Mouse (Mus musculus) ovary, postnatal 14 days (tissue): Measurements from ENCODE around the gene March6.

Source experiments
- DNase-seq: peaks from one replicate; pipeline ENCODE4 v3.0.0; 2022; ENCODE audit warnings: low spot score

Gene March6

GRCm38 (mm10) chr15:31542013-31542958 lies 11.4 kb upstream of the March6 start:
- no peak for DNase-seq

GRCm38 (mm10) chr15:31540513-31540802 lies 9.6 kb upstream of the March6 start:
- no peak for DNase-seq

GRCm38 (mm10) chr15:31539643-31540512 lies 9.0 kb upstream of the March6 start:
- DNase-seq: no peak

GRCm38 (mm10) chr15:31538346-31538745 lies 7.5 kb upstream of the March6 start:
- DNase-seq: no peak

DNA sequence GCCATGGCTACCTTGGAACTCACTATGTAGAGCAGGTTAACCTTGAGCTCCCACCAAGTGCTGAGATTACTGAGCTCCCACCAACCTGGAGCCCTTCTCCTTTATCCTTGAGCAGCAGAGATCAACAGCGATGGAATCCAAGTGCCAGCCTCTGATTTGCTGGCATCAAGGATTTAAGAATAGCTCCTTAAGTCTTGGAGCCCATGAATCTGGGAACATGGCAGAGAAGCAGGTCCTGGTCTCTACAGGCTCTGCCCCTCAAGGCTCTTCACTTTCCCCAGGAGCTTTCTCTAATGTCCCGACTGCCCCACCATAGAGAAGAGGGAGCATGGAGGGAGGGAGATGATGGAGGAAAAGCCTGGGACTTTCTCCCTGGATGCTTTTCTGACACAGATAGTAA lies 6.9 kb upstream of the March6 start:
- DNase-seq: no peak

GRCm38 (mm10) chr15:31536051-31536737 lies 5.3 kb upstream of the March6 start:
- DNase-seq: no peak

DNA sequence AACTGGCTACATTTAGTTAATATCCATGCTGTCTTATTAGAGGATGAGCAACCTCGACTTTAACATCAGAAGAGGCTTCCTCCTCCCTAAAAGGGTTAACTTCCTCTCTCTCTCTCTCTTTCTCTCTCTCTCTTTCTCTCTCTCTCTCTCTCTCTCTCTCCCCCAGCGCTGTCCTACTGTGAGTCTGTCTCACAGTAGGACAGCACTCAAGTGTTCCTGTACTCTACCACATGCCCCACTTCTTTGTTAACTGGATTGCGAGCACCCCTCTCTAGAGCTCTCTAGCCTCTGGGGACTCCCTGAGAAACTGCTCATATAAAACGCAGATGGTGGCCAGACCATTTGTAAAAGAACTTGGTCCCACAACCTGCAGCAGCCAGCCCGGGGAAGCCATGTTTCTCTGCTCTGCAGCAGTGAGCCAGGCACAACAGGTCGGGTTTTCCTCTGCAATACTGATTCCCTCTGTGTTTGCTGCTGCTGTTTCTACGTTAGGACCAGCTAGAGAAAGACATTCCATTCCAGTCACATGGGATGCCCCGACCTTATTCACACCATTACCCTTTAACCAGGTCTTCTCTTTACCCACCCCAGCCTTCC lies 4.5 kb upstream of the March6 start:
- DNase-seq: no peak

DNA sequence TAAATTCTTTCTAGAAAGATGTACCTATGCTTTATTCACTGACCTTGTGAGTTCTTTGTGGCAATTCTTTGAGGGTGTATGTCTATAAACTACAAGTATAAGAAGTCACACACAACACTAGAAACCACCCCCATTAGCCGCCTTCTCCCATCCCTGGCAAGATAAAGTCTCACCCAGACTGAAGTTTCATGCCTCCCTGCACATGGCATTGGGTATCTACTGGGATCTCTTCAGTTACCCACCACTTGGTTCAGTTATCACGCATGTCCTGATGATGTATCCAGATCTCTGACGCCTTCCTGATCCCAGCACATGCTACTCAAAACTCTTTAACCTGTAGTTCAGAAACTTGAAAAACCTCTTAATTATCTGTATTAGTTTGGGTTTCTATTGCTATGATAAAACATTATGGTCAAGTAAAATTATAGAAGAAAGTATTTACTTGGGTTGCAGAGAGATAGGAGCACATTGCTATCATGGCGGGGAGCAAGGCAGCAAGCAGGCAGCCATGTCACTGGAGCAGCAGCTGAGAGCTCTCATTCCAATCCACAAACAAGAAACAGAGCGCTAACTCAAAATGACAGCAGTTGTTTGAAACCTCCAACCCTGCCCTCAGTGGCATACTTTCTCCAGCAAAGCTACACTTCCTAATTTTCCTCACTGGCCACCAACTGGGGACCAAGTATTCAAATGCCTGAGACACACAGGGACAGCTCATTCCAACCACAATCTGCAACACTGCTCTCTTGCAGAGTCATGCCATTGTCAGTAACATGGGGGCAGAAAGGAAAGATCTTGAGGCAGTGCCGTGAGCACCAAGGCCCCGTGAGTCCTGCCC lies 3.8 kb upstream of the March6 start:
- DNase-seq: no peak

GRCm38 (mm10) chr15:31533529-31533928 lies 2.7 kb upstream of the March6 start:
- no peak for DNase-seq

- no peak for DNase-seq
Observed at GRCm38 (mm10) chr15:31532331-31533021, 1.6 kb upstream of the March6 start.

DNA sequence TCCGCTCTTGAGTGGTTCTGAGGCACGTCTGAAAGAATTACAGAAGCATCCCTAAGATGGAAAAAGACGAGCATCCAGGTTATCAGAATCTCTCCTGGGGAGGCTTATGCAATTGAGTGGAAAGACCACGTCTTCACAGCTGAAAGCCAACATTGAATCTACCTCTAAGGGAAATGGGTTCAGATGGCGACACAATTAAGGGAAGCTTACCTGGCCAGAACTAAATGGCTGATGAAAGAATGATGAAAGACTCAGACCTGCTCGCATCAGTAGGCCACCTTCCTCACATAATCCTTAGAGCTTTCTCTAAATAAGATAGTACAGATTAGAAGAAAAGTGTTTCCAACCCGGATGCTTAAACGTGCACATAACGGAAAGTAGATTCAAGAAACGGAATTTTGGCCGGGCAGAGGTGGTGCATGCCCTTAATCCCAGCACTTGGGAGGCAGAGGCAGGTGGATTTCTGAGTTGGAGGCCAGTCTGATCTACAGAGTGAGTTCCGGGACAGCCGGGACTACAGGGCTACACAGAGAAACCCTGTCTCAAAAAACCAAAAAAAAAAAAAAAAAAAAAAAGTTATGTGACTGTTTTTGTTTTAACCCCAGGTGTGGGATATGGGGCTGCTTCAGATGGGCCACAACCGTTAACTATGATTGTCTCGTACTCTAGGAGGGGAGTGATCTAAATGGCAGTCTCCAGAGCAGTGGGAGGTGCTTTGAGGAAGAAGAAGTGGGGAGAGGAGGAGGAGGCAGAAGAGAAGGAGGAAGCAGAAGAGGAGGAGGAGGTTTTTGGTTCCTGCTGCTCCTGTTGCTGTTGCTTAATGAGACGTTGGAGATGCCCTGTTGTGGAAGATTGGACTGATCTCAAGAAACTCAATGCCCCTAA lies 835 bp upstream of the March6 start:
- DNase-seq: no peak

GRCm38 (mm10) chr15:31529811-31530658 lies 818 bp downstream of the March6 start:
- DNase-seq: peak; percentile 25

GRCm38 (mm10) chr15:31529103-31529502 lies 1.8 kb downstream of the March6 start:
- no peak for DNase-seq

GRCm38 (mm10) chr15:31528477-31528876 lies 2.4 kb downstream of the March6 start:
- DNase-seq: no peak

DNA sequence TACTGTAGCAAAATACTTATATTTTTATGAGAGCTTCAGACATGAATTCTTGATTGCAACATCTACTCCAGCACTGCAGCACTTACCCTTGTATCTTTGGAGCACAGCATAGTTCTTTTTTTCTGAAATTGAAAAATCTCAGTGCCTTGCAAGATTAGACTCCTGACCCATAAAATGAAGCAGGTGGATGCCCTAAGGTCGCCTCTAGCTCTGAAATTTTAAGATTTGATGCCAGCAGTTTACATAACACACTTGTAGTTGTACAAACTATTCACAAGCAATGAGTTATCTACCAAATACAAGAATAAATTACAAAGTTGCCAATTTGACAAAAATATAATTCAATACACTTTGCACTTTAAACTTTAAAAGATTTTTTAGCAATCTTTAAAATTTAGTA lies 4.4 kb downstream of the March6 start:
- DNase-seq: no peak

DNA sequence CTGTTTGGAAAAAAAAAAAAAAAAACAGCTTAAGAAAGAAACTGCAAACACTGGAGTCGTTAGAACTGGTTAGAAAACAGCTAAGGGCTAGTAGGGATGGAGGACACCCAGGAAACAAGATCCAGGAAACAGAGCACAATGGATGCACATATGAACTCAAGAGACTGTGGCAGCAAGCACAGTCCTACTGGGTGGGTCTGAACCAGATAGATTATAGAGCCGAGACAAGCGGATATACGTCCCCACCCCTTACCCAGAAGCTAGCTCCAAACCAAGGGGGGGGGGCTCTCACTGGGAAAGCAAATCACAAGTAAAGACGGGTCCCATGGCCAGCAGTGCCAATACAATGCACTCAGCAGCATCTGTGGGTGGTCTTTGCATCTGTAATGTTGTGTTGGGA lies 11.9 kb downstream of the March6 start:
- DNase-seq: no peak

DNA sequence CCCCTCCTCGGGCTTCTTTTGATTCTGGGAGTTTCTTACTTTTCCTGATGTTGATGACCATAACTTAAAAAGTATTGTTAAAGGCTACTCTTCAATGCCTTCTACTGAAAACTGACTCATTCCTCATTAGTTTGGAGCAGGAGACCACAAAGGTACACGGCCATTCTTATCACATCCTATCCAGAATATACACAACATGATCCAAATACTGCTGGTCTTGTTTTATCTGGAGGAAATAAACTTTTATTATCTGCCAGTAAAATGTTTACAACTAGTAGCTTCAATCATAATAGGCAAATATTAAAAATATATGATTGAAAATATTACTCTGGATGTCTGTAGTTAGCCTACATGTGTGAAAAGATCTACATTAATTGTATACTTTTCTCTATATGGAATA lies 12.5 kb downstream of the March6 start:
- no peak for DNase-seq

DNA sequence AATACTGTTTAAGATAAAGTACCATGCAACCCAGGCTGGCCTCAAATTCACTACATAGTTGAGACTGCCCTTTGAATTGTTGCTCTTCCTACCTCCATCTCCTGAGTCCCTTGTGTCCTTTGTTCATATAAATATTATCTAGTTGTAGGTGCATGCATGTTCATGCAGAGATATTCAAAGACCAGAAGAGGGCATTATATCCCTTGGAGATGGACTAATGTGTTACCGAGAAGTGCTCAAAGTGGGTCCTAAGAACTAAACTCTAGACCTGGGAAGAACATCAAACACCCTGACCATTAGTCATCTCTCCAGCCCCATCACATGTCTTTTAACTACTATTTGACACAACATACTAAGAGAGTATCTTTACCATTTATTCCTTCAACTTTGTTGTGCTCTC lies 13.7 kb downstream of the March6 start:
- no peak for DNase-seq

DNA sequence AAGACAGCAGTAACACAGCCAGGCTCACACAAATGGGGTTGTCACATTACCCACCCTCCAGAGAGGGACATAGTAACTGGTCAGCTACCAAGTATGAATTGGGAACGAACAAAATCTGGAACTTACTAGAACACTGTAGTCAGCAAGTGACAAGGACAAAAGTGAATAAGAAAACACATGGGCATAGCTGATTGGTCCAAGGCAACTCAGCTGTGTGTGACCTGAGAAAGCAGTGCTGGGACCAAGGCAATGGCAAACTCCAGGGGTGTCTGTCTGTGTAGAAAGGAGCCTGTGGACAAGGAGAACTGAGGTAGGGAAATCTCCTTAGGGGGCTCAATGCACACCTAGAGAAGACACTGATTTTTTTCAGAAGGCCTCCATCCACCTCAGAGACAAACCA lies 19.1 kb downstream of the March6 start:
- DNase-seq: no peak
